Mouse (Mus musculus): ENCODE data around the gene Vmn2r79. TPM values are rescaled to one million over a fixed set of nuclear protein-coding genes. Genes with fewer than 3 reads are reported as not detected.
"Not testable (repeated sequence)": the region's sequence is repeated elsewhere in the genome, so short reads cannot be mapped to it uniquely, and the experiment has no call there.

Gene Vmn2r79
- not detected in 2 replicates for polyA plus RNA-seq (2015; fragmentation: Nextera tagmentation; extraction: Ambion mirVana)

DNA sequence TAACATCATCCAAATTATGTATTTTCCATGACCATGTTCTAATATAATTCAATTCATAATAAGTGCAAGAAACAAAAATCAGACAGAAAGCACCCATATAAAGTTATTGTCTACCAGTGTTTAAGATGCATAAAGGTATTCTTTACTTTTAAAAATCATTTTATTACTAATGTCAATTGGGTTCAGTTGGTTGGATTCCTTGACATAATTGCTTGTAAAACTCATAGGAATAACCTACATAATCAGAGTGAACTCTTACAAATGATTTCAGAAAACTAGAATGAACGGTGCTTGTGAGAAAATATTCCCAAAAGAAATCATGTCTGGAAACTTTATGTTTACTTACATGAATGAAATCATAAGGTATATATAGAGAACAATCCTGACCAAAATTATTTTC, at the start of gene Vmn2r79:
Gene Vmn2r79, plus strand, starts transcription at position 301 of the 400 bp plus-strand sequence.
- 77% methylated on average over 1 of the region's 1 CpGs for WGBS
- not testable (repeated sequence) for H3K36me3 ChIP-seq (ENCODE audit: control insufficient read depth, insufficient read depth, low read length); ATAC-seq (ENCODE audit: insufficient read depth, low FRiP score); H3K9me3 ChIP-seq (replicated peaks; ENCODE audit: control insufficient read depth, low read length); H3K4me1 ChIP-seq (ENCODE audit: control insufficient read depth, insufficient read depth, low read length); H3K4me3 ChIP-seq (replicated peaks; ENCODE audit: low read length); H3K9ac ChIP-seq (ENCODE audit: low read length); H3K27me3 ChIP-seq (ENCODE audit: control insufficient read depth, insufficient read depth, low read length); H3K4me2 ChIP-seq (ENCODE audit: low read depth, low read length); H3K27ac ChIP-seq (ENCODE audit: low read length)

DNA sequence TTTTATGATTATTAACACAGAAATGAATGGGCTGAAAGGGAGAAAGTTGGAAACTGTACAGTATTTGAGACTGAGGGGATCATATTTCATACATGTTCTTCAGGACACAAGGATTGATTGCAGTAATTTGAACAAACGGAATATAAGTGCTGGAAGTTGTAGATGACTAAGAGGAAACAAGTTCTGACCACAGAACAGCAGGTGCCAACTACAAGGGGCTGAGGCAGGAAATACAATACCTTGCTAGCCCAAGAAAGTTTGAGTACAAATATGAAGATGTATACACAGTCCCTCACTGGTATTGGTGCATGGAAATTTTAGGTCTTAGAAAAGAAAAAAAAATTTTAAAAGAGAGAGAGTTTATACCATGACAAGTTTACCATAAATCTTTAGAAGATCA, 1.2 kb upstream of the Vmn2r79 start:
- Histone ChIP-seq H3K4me1 (ENCODE audit: control insufficient read depth, insufficient read depth, low read length) (no peaks in the 10 kb centered on the region), H3K4me2 (ENCODE audit: low read depth, low read length) (no peak overlapping the region), H3K4me3 (replicated peaks; ENCODE audit: low read length) (no peak overlapping the region), H3K27ac (ENCODE audit: low read length) (no peak overlapping the region), H3K9ac (ENCODE audit: low read length) (no peak overlapping the region), H3K9me3 (replicated peaks; ENCODE audit: control insufficient read depth, low read length) (no peaks in the 10 kb centered on the region), H3K27me3 (ENCODE audit: control insufficient read depth, insufficient read depth, low read length) (no peaks in the 10 kb centered on the region), H3K36me3 (ENCODE audit: control insufficient read depth, insufficient read depth, low read length) (no peaks in the 10 kb centered on the region)
- 45% methylated on average over 1 of the region's 1 CpGs for WGBS
- ATAC-seq (ENCODE audit: insufficient read depth, low FRiP score) = no peak

DNA sequence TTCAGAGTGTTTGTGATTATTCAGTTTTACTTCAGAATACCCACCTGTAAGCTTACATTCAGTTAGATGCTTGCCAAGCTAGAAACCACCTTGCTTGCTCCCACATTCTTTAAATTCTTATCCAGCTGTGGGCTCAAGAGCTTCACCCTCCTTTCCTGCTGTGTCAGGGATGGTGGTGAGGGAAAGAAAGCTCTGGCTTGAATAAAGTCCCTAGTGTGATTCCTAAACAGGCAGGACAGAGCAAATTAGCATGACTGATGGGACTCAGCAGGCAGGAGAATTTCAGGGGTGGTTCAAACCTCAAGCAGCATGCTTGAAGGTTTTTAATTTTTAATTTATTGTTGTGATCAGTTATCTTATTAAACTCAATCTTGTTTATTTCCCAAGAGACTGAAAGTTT, 30.6 kb downstream of the Vmn2r79 start:
- H3K4me2 ChIP-seq (ENCODE audit: low read depth, low read length); H3K4me3 ChIP-seq (replicated peaks; ENCODE audit: low read length); H3K9me3 ChIP-seq (replicated peaks; ENCODE audit: control insufficient read depth, low read length); H3K9ac ChIP-seq (ENCODE audit: low read length); H3K27ac ChIP-seq (ENCODE audit: low read length); H3K4me1 ChIP-seq (ENCODE audit: control insufficient read depth, insufficient read depth, low read length); ATAC-seq (ENCODE audit: insufficient read depth, low FRiP score); H3K27me3 ChIP-seq (ENCODE audit: control insufficient read depth, insufficient read depth, low read length); H3K36me3 ChIP-seq (ENCODE audit: control insufficient read depth, insufficient read depth, low read length): not testable (repeated sequence)

DNA sequence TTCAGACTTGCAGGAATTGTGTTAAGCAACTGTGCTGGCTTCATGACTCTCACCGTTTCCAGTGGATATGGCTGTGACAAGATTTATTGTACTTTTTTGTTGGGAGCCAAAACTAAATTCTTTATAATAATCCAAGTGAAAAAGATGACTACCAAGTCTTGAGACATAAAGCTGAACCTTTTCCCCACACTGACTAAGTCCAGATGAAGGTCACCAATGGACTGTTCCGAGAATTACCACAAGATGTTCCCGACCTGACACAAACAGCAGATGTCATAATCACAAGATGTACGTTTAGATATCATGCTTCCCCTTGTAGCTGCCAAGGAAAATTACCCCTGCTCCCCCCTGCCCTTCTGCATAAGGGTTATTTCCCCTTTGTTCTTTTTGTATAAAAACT, 67.7 kb downstream of the Vmn2r79 start:
- WGBS = 77% methylated on average over 4 of the region's 4 CpGs
- H3K9me3 ChIP-seq (replicated peaks; ENCODE audit: control insufficient read depth, low read length) = no peaks in the 10 kb centered on the region
- H3K27ac ChIP-seq (ENCODE audit: low read length) = no peak overlapping the region
- no peak overlapping the region for H3K9ac ChIP-seq (ENCODE audit: low read length)
- no peak overlapping the region for H3K4me3 ChIP-seq (replicated peaks; ENCODE audit: low read length)
- H3K4me2 ChIP-seq (ENCODE audit: low read depth, low read length) = no peak overlapping the region
- no peak for ATAC-seq (ENCODE audit: insufficient read depth, low FRiP score)
- no peaks in the 10 kb centered on the region for H3K27me3 ChIP-seq (ENCODE audit: control insufficient read depth, insufficient read depth, low read length)
- H3K4me1 ChIP-seq (ENCODE audit: control insufficient read depth, insufficient read depth, low read length) = no peaks in the 10 kb centered on the region
- H3K36me3 ChIP-seq (ENCODE audit: control insufficient read depth, insufficient read depth, low read length) = no peaks in the 10 kb centered on the region

Other genes starting within 250 kb of the Vmn2r79 start
- gene Folh1, start 220.2 kb upstream of the Vmn2r79 start, polyA plus RNA-seq (2015; fragmentation: Nextera tagmentation; extraction: Ambion mirVana) = 0.10 and 0.22 TPM in 2 replicates
- gene Vmn2r77, start 201.1 kb upstream of the Vmn2r79 start, polyA plus RNA-seq (2015; fragmentation: Nextera tagmentation; extraction: Ambion mirVana) = not detected in 2 replicates
- not detected in 2 replicates for gene Vmn2r78, start 81.0 kb upstream of the Vmn2r79 start, polyA plus RNA-seq (2015; fragmentation: Nextera tagmentation; extraction: Ambion mirVana)
- gene Nox4, start 250.0 kb downstream of the Vmn2r79 start, polyA plus RNA-seq (2015; fragmentation: Nextera tagmentation; extraction: Ambion mirVana) = 4.0 TPM in 2 replicates